Mouse (Mus musculus) liver, adult 10 weeks (tissue): ENCODE data around the gene Arhgap20. TPM values are rescaled to one million over a fixed set of nuclear protein-coding genes. Genes with fewer than 3 reads are reported as not detected.

Source experiments
- polyA plus RNA-seq: library from polyadenylated mRNA; stranded (reverse); fragments of 350-450 nt; fragmentation: Illumina TruSeq; extraction: RNeasy Lipid Tissue Mini Kit (QIAGEN cat#74804); gene quantifications from one replicate; pipeline ENCODE4 v1.2.3, GENCODE M21; 2014; ENCODE audit warnings: low read depth, low replicate concordance

The Arhgap20 gene
- polyA plus RNA-seq, result 0.05 TPM

DNA sequence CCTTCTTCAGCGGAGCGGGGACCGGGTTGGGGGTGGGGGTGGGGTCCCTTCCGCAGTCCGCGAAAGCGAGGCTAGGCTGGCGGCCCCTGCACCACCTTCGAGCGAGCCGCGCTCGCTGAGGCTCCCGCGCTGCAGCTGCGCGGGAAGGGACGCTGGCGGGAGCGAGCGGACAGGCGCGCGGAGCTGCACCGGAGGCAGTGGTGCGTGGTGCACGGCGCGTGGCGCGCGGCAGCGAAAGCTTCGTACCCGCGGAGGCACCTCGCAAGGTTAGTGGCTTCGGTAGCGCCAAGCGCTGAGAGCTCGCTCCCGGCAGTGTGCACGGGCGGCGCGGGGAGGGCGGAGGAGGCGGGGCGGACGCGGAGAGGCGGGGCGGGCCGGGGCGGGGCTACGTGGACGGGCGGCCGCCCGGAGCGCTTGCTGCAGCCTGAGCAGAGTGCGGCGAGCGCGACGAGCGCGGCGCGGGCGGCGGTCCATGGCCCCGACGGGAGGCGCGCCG lies at the start of gene Arhgap20:
Gene Arhgap20, plus strand, starts transcription at position 417 of the 496 bp plus-strand sequence.

Other genes with a start within 250 kb of the Arhgap20 start
- gene Fdx1, start 198.2 kb downstream of the Arhgap20 start, polyA plus RNA-seq, result 87.7 TPM